Mouse (Mus musculus): ENCODE results near the gene Gm20388. TPM values are rescaled to one million over a fixed set of nuclear protein-coding genes. Genes with fewer than 3 reads are reported as not detected.

The Gm20388 gene
- total RNA-seq, 1 experiment = 27.0 TPM

- no peak for TF ChIP-seq CHD2 (IDR thresholded peaks at IDR 0.05; ENCODE audit: low read depth, low read length)
- TF ChIP-seq HCFC1 (IDR thresholded peaks at IDR 0.05; ENCODE audit: borderline replicate concordance, insufficient read depth, low read length) = no peak
- no peak for TF ChIP-seq MAFK (IDR thresholded peaks at IDR 0.05; ENCODE audit: insufficient read depth, low read depth, low read length)
- no peak for TF ChIP-seq ZNF384 (IDR thresholded peaks at IDR 0.05; ENCODE audit: low read depth, low read length)
- no peak for TF ChIP-seq ZC3H11A (IDR thresholded peaks at IDR 0.05; ENCODE audit: borderline replicate concordance, low read depth, low read length)
- Histone ChIP-seq H3K9me3 (ENCODE audit: control insufficient read depth, insufficient read depth, low read depth, low read length) (no peaks in the 10 kb centered on the region), H3K4me1 (ENCODE audit: control insufficient read depth in 2 of 2, insufficient read depth in 2 of 2, low read length in 2 of 2, poor library complexity in 1 of 2) (peaks cover 7 to 34% of the 10 kb centered on the region in 2 experiments; a peak in 3 of 4 replicates), H3K27ac (ENCODE audit: insufficient read depth, low read depth, low read length, poor library complexity, severe bottlenecking) (no peak overlapping the region), H3K4me3 (ENCODE audit: insufficient read depth in 1 of 2, low read depth in 1 of 2, low read length in 2 of 2, poor library complexity in 1 of 2, severe bottlenecking in 1 of 2) (no peak overlapping the region), H3K9ac (ENCODE audit: insufficient read depth, low read depth, low read length, poor library complexity, severe bottlenecking) (no peak overlapping the region), H3K36me3 (ENCODE audit: control insufficient read depth, insufficient read depth, low read length, poor library complexity, severe bottlenecking) (peaks cover 3% of the 10 kb centered on the region; the same call in 1 of the 2 replicates)
- DNase-seq (ENCODE audit: low read depth, low spot score) = no peak
- in situ Hi-C loops (cut with MboI; ENCODE audit: low sequenced_read_pairs in 2 of 2, unreplicated experiment in 2 of 2) = no loop called here
These were observed 2637.2 kb downstream of the Gm20388 start for GRCm38 (mm10) chr8:122547815-122548214.

DNA sequence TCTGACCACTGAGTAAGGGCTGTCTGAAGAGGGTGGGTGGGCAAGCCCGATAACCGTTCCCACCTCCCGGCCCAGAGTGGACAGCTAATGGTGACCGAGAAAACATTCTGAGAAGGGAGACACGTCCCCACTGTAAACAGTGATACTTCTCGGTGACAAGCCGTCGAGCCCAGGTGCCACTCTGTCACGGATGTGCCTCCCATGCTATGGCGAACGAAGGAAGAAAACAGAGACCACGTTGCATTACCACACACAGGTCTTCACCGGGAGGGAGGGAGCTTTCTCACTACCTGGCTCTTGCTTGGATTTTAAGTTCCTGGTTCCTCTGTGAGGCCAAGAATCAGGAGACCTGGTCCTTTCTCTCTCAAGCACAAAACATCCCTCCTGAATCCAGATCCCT is 2637.7 kb downstream of the Gm20388 start:
- no peak overlapping the region for H3K27ac ChIP-seq (ENCODE audit: insufficient read depth, low read depth, low read length, poor library complexity, severe bottlenecking)
- in situ Hi-C loops (cut with MboI; ENCODE audit: low sequenced_read_pairs in 2 of 2, unreplicated experiment in 2 of 2) = no loop called here
- TF ChIP-seq ZNF384 (IDR thresholded peaks at IDR 0.05; ENCODE audit: low read depth, low read length) (no peak), CHD2 (IDR thresholded peaks at IDR 0.05; ENCODE audit: low read depth, low read length) (no peak), ZC3H11A (IDR thresholded peaks at IDR 0.05; ENCODE audit: borderline replicate concordance, low read depth, low read length) (no peak), HCFC1 (IDR thresholded peaks at IDR 0.05; ENCODE audit: borderline replicate concordance, insufficient read depth, low read length) (no peak), MAFK (IDR thresholded peaks at IDR 0.05; ENCODE audit: insufficient read depth, low read depth, low read length) (no peak)
- no peaks in the 10 kb centered on the region for H3K9me3 ChIP-seq (ENCODE audit: control insufficient read depth, insufficient read depth, low read depth, low read length)
- DNase-seq (ENCODE audit: low read depth, low spot score) = no peak
- no peak overlapping the region for H3K9ac ChIP-seq (ENCODE audit: insufficient read depth, low read depth, low read length, poor library complexity, severe bottlenecking)
- peaks cover 3% of the 10 kb centered on the region; the same call in 1 of the 2 replicates for H3K36me3 ChIP-seq (ENCODE audit: control insufficient read depth, insufficient read depth, low read length, poor library complexity, severe bottlenecking)
- no peak overlapping the region for H3K4me3 ChIP-seq (ENCODE audit: insufficient read depth in 1 of 2, low read depth in 1 of 2, low read length in 2 of 2, poor library complexity in 1 of 2, severe bottlenecking in 1 of 2)
- peaks cover 7 to 36% of the 10 kb centered on the region in 2 experiments; a peak in 3 of 4 replicates for H3K4me1 ChIP-seq (ENCODE audit: control insufficient read depth in 2 of 2, insufficient read depth in 2 of 2, low read length in 2 of 2, poor library complexity in 1 of 2)

GRCm38 (mm10) chr8:122548891-122549439 is 2638.3 kb downstream of the Gm20388 start:
- in situ Hi-C loops (cut with MboI; ENCODE audit: low sequenced_read_pairs in 2 of 2, unreplicated experiment in 2 of 2) = no loop called here
- Histone ChIP-seq H3K36me3 (ENCODE audit: control insufficient read depth, insufficient read depth, low read length, poor library complexity, severe bottlenecking) (peaks cover 3% of the 10 kb centered on the region; the same call in 1 of the 2 replicates), H3K9me3 (ENCODE audit: control insufficient read depth, insufficient read depth, low read depth, low read length) (no peaks in the 10 kb centered on the region), H3K4me3 (ENCODE audit: insufficient read depth in 1 of 2, low read depth in 1 of 2, low read length in 2 of 2, poor library complexity in 1 of 2, severe bottlenecking in 1 of 2) (no peak overlapping the region), H3K4me1 (ENCODE audit: control insufficient read depth in 2 of 2, insufficient read depth in 2 of 2, low read length in 2 of 2, poor library complexity in 1 of 2) (peaks cover 7 to 41% of the 10 kb centered on the region in 2 experiments; a peak in 3 of 4 replicates), H3K27ac (ENCODE audit: insufficient read depth, low read depth, low read length, poor library complexity, severe bottlenecking) (no peak overlapping the region), H3K9ac (ENCODE audit: insufficient read depth, low read depth, low read length, poor library complexity, severe bottlenecking) (no peak overlapping the region)
- no peak for TF ChIP-seq ZC3H11A (IDR thresholded peaks at IDR 0.05; ENCODE audit: borderline replicate concordance, low read depth, low read length)
- TF ChIP-seq MAFK (IDR thresholded peaks at IDR 0.05; ENCODE audit: insufficient read depth, low read depth, low read length) = no peak
- TF ChIP-seq ZNF384 (IDR thresholded peaks at IDR 0.05; ENCODE audit: low read depth, low read length) = no peak
- no peak for TF ChIP-seq HCFC1 (IDR thresholded peaks at IDR 0.05; ENCODE audit: borderline replicate concordance, insufficient read depth, low read length)
- TF ChIP-seq CHD2 (IDR thresholded peaks at IDR 0.05; ENCODE audit: low read depth, low read length) = no peak
- DNase-seq (ENCODE audit: low read depth, low spot score) = no peak

DNA sequence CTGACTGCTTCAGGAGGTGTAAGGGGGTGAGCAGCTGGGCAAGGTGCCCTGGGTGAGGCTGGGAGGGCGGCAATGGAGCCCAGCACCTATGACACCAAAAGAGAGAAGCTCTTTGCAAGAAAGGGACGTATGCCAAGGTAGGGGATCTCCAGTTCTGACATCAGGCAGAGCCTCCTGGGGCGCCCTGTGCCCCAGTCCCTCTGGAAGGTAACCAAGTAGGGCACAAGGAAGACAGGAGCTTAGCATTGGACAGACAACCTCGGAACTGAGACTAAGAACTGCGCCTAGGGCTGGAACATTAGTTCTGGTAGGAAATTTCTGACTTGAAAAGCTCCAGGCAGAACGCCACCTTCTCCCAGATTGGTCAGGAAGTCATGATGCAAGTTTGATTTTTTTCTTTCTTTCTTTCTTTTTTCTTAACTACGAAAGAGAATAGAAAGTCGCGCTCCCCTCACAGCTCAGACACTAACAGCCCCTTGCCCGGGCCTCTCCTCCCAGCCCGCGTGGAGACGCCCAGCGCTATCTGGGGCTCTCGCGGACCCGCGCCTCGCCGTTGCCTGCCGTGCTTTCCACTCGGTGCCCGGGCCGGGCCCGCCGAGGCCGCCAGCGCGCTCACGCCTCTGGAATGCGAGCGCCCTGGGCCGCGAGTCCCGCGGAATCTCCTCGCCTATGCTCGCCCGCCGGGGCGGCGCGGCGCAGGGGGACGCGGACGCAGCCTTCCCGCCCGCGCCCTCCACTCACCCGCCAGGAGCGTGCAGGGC is 2639.8 kb downstream of the Gm20388 start:
- H3K36me3 ChIP-seq (ENCODE audit: control insufficient read depth, insufficient read depth, low read length, poor library complexity, severe bottlenecking) = peaks cover 3% of the 10 kb centered on the region; the same call in 1 of the 2 replicates
- H3K27ac ChIP-seq (ENCODE audit: insufficient read depth, low read depth, low read length, poor library complexity, severe bottlenecking) = 0 out of 2 replicates have a peak overlapping the region, but pooled peaks have one; percentile 27
- TF ChIP-seq ZNF384 (IDR thresholded peaks at IDR 0.05; ENCODE audit: low read depth, low read length) = no peak
- TF ChIP-seq HCFC1 (IDR thresholded peaks at IDR 0.05; ENCODE audit: borderline replicate concordance, insufficient read depth, low read length) = 0 out of 2 replicates have a peak, but pooled peaks have one; percentile 7
- TF ChIP-seq ZC3H11A (IDR thresholded peaks at IDR 0.05; ENCODE audit: borderline replicate concordance, low read depth, low read length) = no peak
- no peak for TF ChIP-seq MAFK (IDR thresholded peaks at IDR 0.05; ENCODE audit: insufficient read depth, low read depth, low read length)
- peak overlapping the region; percentile 87 to 92 for H3K4me3 ChIP-seq (ENCODE audit: insufficient read depth in 1 of 2, low read depth in 1 of 2, low read length in 2 of 2, poor library complexity in 1 of 2, severe bottlenecking in 1 of 2)
- peaks cover 7 to 37% of the 10 kb centered on the region in 2 experiments; a peak in 3 of 4 replicates for H3K4me1 ChIP-seq (ENCODE audit: control insufficient read depth in 2 of 2, insufficient read depth in 2 of 2, low read length in 2 of 2, poor library complexity in 1 of 2)
- in situ Hi-C loops (cut with MboI; ENCODE audit: low sequenced_read_pairs in 2 of 2, unreplicated experiment in 2 of 2) = no loop called here
- H3K9me3 ChIP-seq (ENCODE audit: control insufficient read depth, insufficient read depth, low read depth, low read length) = no peaks in the 10 kb centered on the region
- DNase-seq (ENCODE audit: low read depth, low spot score) = no peak
- H3K9ac ChIP-seq (ENCODE audit: insufficient read depth, low read depth, low read length, poor library complexity, severe bottlenecking) = peak overlapping the region; percentile 97
